Mouse (Mus musculus) adrenal gland, postnatal 14 days (tissue): ENCODE measurements around the gene Agbl4. TPM values are rescaled to one million over a fixed set of nuclear protein-coding genes. Genes with fewer than 3 reads are reported as not detected.

Experiments
- DNase-seq: peaks from one replicate; pipeline ENCODE4 v3.0.0; 2021; ENCODE audit warnings: mixed read lengths
- total RNA-seq: library from RNA; stranded (reverse); gene quantifications from 2 replicates; pipeline ENCODE4 v1.2.3, GENCODE M21; 2021

Agbl4 gene
- total RNA-seq, 1 experiment from 2014 or later, result 0.59 TPM

- DNase-seq, result no peak
Measured at GRCm38 (mm10) chr4:111400676-111401075, 1003.2 kb downstream of the Agbl4 start.

GRCm38 (mm10) chr4:111403243-111403642 lies 1005.8 kb downstream of the Agbl4 start:
- no peak for DNase-seq

- no peak for DNase-seq
Measured at GRCm38 (mm10) chr4:111410731-111411130, 1013.3 kb downstream of the Agbl4 start.

GRCm38 (mm10) chr4:111414399-111414798 lies 1016.9 kb downstream of the Agbl4 start:
- peak; percentile 16 for DNase-seq

GRCm38 (mm10) chr4:111414818-111415488 lies 1017.5 kb downstream of the Agbl4 start, which contains the start of gene Bend5:
Gene Bend5, plus strand, starts transcription at chr4:111415006.
- peak; percentile 91 for DNase-seq

- no peak for DNase-seq
Measured at GRCm38 (mm10) chr4:111416126-111416525, 1018.7 kb downstream of the Agbl4 start.

- DNase-seq, result no peak
Measured at GRCm38 (mm10) chr4:111416551-111416950, 1019.1 kb downstream of the Agbl4 start.

- no peak for DNase-seq
Measured at GRCm38 (mm10) chr4:111417716-111418115, 1020.3 kb downstream of the Agbl4 start.

- DNase-seq, result no peak
Measured at GRCm38 (mm10) chr4:111419476-111419875, 1022.0 kb downstream of the Agbl4 start.

GRCm38 (mm10) chr4:111420031-111420430 lies 1022.6 kb downstream of the Agbl4 start:
- DNase-seq, result peak; percentile 14

GRCm38 (mm10) chr4:111420955-111421354 lies 1023.5 kb downstream of the Agbl4 start:
- no peak for DNase-seq

GRCm38 (mm10) chr4:111421785-111422184 lies 1024.3 kb downstream of the Agbl4 start:
- DNase-seq, result no peak

GRCm38 (mm10) chr4:111424371-111424950 lies 1027.0 kb downstream of the Agbl4 start:
- DNase-seq, result peak; percentile 32

GRCm38 (mm10) chr4:111425170-111425569 lies 1027.7 kb downstream of the Agbl4 start:
- peak; percentile 51 for DNase-seq

GRCm38 (mm10) chr4:111431186-111431585 lies 1033.7 kb downstream of the Agbl4 start:
- peak; percentile 14 for DNase-seq

- no peak for DNase-seq
Measured at GRCm38 (mm10) chr4:111432013-111432412, 1034.6 kb downstream of the Agbl4 start.

GRCm38 (mm10) chr4:111432417-111432816 lies 1035.0 kb downstream of the Agbl4 start:
- DNase-seq, result no peak

GRCm38 (mm10) chr4:111441709-111442108 lies 1044.2 kb downstream of the Agbl4 start:
- DNase-seq, result no peak

GRCm38 (mm10) chr4:111442435-111443238 lies 1045.2 kb downstream of the Agbl4 start:
- DNase-seq, result peak; percentile 37

GRCm38 (mm10) chr4:111443906-111444615 lies 1046.6 kb downstream of the Agbl4 start:
- DNase-seq, result no peak

- no peak for DNase-seq
Measured at GRCm38 (mm10) chr4:111444616-111445160, 1047.2 kb downstream of the Agbl4 start.

- DNase-seq, result no peak
Measured at GRCm38 (mm10) chr4:111447918-111448317, 1050.5 kb downstream of the Agbl4 start.
